Mouse (Mus musculus): ENCODE results near the gene Ccdc144b. TPM values are rescaled to one million over a fixed set of nuclear protein-coding genes. Genes with fewer than 3 reads are reported as not detected.

Gene Ccdc144b
- polyA plus RNA-seq, 3 experiments from 2014 or later: not detected

DNA sequence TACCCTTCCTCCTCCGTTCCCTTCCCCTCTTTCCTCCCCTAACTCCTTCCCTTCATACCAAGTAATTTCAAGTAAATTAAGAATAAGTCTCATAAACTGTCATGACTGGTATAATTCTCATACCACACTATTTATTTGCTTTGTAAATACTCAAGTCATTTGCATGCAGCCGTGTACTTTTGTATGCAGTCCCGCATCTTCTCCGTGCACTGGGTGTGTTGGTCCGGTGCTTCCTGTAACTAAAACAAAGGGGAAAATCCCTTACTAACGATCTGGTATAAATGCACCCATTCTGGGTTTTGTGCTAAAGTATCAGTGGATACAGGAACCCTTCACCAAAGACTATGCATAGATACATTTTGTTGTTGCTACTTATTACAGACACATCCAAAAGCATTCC lies 27.6 kb downstream of the Ccdc144b start:
- no peak for ATAC-seq

DNA sequence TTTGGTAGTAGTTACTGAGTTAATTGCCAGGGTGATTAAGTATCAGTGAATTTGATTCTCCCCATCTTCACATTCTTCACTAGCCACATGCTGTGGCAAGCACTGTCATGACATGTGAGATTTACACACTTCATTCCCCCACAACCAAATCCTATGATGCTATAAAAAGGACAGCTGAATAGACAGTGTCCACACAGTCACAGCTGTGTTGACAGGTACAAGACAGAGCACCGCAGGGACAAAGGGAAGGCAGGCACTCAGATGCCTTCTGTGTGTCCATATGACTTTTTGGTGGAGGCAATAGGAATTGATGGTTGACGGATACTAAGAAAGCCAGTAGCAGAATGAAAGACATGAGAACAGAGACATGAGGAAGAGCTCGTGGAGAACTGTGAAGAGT lies 42.1 kb downstream of the Ccdc144b start:
- no peak for ATAC-seq

DNA sequence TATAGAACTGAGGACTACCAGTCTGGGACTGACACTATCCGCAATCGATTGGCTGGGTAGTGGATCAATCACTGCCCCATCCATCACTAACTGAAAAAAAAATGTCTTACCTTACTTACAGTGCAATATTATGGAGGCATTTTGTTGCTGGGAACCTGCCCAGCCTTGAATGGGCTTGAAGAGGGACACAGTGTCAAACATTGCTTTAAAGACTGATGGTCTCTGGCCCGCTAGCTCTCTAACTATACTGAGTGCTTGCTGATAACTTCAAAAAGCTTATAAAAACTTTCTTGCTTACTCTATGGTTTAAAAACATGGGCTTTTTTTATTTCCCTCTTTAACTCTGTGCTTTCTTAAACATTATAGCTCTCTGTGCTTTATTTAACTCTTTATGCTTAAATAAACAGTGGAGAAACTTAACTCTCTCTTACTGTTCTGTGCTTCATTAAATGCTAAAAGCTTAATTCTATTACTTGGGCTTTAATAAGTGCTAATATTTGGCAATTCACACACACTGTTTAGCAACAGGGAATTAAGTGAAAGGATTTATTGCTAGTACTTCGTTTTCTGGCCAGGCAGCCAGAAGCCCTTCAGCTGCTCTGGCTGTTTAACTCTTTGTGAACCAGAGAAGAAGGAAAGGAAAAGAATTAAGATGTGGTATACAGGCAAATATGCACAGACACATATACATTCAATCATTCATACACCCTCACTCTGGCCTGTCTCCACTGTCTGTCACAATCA lies 44.8 kb downstream of the Ccdc144b start:
- ATAC-seq: no peak

DNA sequence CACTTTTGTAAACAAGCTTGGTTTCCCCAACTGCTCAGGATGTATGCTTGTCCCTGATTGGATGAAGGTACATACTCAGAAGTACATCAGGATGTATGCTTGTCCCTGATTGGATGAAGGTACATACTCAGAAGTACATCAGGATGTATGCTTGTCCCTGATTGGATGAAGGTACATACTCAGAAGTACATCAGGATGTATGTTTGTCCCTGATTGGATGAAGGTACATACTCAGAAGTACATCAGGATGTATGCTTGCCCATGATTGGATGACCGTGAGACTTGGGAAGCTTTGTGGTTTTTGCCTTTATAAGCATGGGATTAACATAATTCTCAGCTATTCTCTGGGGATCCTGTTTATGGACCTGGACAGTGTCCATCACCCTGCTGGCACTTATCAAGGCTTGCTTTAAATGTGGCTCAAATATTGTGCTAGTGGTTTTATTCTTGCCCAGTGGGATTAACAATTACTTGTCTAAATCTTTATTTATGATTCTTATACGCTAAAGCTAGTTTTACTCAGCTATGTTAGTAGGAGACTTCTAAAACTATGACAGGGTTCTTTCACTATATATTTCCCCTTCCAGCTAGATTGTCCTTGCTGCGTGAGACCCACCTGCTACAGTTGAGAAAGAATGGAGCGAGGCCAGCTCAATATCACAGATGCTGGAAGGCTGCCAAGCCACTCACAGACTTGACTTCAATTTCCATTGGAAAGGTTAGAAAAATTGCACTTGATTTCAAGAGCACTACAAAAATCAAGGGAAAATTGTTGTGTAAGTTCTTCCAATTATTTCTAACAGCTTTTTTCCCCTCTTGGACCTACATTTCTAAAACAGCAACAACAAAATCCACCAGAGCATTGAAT lies 49.1 kb downstream of the Ccdc144b start:
- ATAC-seq: no peak

DNA sequence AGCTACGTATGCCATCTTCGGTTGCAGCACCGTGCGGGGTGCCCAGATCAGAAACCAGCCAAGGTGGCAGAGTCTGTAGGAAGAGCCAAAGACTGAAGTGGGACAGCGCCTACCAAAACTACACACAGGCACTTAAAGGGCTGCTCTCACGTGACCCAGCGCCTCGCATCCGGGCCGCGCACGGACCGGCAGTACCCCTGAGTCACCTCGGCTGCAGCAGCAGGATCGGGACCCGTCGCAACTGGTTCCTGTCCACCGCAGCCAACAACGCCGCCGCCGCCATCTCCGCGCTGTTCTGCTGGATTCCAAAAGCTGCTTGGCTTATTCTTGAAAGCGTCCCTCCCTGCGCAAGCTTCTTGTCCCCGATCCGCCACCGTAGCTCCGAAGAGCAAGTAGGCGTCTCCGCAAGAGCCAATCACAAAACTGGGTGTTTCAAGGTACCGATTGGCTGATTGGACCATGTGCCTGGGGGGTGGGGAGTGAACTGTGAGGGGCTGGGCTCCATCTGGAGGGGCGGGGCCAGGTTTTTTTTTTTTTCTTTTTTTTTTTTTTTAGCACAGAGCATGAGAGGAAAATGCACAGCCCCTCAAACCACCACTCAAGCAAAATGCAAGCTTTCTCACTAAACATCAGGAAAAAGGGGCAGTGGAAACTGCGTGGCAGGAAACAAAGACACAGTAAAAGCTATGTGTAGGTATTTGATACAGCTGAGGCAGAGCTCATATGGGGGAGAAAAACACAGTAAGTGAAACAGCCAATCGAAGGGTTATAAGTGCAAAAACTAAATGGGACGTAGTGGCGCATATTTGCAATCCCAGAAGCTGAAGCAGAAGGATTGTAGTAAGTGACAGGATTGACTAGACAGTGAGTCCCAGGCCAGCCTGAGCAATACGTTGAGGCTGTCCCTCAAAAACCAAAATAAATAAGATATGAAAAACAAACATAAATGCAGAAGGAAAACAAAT lies 52.8 kb downstream of the Ccdc144b start, which contains the start of gene Mccc1:
TSS of gene Mccc1 (minus strand) at position 404 of the 965 bp plus-strand sequence.
- peak; percentile 98 for ATAC-seq

DNA sequence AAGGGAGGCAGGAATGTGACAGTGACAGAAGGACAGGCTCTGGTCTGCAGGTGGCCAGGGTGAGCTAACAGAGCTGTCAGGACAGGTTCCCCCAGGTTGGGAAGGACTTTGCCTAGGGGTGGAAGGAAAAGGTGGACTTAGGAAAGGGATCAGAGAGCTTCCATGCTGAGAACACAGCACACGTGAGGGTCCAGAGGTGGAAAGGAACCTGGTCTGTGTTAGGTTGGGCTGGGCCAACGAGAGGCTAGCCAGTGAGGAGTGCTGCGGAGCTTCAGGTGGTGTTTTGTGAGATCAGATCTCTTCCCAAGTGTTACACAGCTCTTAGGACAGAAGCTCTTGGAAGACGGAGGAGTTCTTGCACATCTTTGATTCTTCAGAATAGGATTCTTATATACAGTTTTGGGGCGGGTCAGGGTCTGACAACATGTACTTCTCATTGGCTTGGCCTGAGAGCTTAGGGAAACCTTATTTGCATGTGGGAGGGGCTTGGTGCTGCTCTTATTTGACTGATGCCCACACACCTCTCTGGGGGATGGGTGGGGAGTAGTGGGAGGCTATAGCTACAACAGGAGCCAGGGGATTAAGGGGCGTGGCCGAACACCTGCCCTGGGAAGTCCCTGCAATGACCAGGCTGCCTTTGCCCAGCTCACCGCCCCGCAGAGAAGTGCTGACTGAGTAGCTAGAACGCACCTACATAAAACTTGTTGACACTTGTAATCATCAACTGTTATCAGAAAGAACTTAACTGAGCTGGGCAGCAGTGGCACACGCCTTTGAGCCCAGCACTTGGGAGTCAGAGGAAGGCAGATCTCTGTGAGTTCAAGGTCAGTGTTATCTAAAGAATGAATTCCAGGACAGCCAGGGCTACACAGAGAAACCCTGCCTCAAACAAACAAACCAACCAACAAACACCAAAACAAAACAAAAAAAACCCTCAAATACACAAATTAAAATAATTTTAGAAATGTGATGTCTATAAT lies 58.5 kb downstream of the Ccdc144b start:
- ATAC-seq: no peak

DNA sequence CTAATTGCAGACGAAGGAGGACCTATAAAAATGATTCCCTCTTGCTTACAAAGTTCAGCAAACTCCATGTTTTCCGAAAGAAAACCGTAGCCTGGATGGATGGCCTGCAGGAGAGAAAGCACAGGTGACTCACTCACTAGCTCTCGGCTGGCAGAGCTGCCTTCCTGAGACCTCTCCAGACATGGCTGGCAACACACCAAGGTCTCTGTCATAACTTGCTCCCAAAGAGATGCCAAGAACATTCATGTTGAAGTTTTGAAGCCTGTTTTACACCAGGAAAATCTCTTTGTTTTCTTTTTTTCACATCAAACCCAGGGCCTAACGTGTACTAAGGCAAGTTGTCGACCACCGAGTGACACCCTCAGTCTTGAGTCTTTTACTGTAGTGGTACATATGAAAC lies 62.6 kb downstream of the Ccdc144b start:
- no peak for ATAC-seq

DNA sequence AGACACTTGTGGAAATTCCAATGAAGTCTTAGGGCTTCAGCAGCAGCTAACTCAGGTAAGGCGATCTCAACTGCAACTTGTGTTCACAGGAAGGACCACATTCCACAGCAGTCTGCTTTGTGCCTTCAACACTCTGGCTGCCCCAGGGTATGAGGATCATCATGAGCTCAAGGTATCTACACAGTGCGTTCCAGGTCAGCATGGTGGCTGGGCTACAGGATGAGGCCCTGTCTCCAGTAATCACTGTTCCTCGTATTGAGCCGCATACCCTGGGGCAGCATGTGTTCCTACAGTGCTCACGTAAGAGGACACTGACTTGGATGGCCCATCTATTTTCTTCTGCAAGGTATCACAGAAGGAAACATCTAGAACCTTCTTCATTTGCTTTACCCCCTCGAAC lies 65.3 kb downstream of the Ccdc144b start:
- ATAC-seq: no peak

DNA sequence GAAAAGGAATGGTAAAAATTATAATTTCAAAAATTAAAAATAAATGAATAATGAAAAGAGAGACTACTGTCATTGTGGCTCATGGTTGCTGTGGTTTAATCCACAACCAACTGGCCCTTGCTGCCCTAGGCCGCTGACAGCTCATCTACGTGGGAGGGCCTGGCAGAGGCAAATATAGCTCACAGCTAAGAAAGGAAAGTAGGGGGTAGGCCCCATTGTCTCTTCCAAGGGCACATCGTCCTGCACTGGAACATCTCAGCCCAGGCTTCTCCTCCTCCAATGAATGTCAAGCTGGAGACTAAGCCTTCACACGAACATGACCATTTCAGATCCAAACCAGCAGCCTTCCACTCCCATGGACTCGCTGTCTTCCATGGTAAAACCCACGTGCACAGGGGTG lies 67.1 kb downstream of the Ccdc144b start:
- ATAC-seq: no peak

DNA sequence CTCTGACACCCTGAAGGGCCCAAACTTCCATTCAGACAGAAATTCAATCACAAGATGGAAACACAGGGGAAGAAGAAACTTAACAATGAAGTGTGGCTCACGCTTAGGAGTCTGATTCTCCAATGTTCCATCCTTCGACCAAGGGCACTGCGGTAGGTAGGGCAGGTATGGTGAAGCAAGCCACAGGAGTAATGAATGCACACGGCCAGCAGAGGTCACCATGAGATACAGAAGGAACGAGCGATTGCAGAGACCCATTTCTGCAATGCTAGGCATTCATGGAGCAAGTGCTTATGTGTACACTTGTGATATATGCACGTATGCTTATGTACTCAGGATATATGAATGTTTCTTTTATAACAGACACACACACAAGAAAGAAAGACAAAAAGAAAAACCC lies 79.8 kb downstream of the Ccdc144b start:
- peak; percentile 89 for ATAC-seq

DNA sequence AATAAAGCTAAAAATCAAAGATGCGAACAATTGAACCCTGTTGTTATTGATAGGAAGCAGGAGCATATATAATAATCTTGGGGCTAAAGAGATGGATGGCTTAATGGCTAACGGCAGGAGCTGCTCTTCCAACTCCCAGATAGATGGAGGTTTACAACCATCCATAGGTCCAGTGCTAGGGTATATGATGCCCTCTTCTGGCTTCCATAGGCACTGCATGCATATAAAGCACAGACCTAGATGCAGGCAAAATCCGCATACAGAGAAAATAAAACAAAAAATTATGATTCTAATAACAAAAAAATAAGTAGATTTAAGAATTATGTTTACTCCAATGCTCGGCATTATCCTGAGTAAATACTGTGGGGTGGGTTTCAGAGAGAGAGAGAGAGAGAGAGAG lies 80.4 kb downstream of the Ccdc144b start:
- no peak for ATAC-seq

DNA sequence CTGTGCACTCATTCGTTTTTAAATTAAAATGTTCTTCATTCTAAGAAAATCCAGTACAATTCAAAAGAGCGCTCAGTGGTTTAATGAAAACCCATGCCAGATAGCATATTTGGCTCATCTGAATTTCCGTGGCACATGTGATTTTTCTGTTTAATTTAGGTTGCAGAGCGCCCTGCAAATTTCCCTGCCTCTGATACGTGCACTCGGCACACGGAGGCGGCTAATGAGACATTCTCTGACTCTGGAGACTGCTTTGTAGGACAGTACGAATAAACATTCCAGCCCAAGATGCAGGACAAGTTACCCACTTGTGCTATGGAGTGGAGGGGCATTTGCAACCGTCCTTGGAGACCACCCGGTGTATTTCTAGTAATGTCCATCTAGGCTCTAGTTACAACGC lies 82.2 kb downstream of the Ccdc144b start:
- no peak for ATAC-seq

DNA sequence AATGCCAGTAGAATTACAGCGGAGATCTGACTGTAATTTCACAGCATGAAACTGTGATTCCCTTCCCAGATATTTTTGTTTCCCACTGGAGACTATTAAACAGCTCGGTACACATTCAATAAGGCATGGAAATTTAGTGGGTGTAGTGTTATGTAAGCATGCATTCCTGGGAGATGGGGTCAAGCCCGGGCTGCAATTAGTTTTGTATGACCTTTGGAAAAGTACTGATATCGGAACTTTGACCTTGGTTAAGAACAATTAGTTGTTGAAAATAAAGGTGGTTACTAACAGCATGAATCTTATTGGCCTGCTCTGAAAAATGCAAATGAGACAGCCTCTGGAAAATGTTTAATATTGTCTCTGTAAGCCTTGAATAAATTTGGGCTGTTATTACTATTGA lies 82.9 kb downstream of the Ccdc144b start:
- no peak for ATAC-seq

DNA sequence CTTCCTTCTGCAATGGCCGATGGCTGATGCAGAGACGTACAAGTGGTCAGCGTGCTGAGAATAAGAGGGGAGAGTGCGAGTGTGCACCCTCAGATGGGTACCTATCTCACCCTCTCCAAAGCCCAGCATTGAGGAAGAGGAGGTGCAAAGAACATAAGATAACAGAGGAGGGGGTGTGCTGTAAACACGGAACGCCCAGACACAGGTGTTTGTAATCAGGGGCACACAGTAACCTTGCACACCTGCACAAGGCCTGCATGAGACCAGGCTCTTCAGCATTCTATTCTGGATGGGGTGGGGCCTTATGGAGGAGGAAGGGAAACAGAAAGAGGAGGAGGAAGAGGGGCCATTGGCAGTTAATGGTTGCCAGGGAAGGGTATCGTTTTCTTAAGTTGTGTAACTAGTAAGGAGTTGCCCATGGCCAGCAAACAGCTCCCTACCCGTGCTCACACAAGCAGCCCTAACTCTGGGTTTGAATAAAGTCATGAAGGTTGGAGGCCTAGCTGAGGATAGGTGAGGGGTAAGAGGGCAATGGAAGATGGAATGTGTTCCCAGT lies 85.9 kb downstream of the Ccdc144b start:
- ATAC-seq: no peak

DNA sequence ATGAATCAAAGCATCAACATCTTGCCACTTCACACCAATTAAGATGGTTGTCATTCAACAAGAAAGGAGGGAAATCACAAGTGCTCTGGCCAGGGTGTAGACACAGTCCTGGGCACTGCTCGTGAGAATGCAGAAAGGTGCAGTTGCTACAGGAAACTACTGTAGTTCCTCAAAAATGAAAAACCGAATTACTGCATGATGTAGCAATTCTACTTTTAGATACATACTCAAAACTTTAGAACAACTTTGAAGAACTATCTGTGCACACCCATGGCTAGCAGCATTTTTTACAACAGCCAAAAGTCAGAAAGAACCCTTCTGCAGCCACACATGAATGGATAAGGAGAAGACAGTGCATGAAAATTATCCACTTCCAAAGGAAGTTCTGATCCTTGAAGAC lies 86.9 kb downstream of the Ccdc144b start:
- ATAC-seq: no peak

DNA sequence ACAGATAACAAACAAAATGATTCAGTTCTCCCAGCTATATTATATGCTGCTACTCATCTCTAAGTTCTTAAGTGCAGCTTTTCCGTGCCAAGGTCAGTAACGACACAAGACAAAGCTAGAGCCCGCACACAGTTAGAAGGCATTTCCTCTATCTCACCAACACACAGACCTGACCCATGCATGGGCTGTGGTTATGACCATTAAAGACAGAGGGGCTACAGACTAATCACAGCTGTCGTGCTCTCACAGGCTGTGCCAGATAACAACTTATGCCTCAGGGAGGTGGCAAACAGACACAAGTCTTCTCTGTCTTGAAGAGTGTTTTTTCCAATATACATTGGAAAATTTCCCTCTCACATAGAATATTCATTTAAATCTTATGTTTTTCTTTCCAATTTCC lies 88.4 kb downstream of the Ccdc144b start:
- no peak for ATAC-seq

DNA sequence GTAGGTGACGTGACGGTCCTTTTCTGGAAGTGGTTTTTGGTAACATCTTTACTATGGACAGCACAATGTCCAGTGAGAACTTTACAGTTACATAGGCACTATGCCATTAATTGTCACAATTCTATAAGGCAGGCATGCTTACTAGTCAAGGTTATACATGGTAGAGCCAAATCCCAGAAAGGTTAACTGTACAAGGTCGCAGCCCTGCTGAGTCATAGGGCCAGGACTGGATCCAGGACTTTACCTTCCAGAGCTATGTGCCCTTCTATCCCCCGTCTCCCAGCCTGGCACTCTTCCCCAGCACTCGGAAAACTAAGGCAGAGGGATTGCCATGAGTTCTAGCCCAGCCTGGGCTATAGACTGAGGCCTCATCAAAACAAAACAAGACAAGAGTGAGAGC lies 89.4 kb downstream of the Ccdc144b start:
- ATAC-seq: no peak

DNA sequence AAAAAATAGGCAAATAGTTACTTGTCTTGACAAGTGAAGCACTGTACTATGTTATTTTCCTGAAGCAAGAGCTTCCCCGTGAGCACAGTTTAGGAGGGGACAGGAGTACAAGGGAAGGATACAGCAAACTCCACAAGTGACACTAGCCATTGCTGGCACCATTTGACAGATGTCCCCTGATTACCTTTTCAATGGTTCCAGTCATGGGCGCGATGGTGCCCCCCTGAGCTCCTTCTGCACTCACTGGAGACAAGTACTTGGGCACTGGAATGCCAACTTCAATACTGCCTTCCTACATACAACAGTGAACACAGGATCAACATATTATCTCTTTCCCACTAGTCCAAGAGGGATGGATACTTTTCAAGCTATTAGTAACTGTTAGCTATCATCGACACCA lies 89.9 kb downstream of the Ccdc144b start:
- no peak for ATAC-seq

DNA sequence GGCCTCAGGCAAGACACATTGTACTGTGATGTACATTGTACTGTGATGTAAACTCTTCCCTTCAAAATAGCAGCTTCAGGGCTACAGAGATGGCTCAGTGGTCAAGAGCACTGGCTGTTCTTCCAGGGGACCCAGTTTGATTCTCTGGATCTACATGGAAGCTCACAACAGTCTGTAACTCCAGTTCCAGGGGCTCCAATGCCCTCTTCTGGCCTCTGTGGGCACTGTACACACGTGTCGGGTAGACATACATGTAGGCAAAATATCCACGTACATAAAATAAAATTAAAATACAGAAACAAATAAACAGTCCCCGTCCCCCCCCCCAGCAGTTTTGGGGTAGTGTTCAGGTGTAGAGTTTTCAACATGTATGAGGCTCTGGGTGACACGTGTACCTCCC lies 90.4 kb downstream of the Ccdc144b start:
- ATAC-seq: no peak
